Mouse (Mus musculus): ENCODE results near the gene Hacd4. TPM values are rescaled to one million over a fixed set of nuclear protein-coding genes. Genes with fewer than 3 reads are reported as not detected.

Gene Hacd4
- polyA plus RNA-seq (2014; fragmentation: Nextera tagmentation; extraction: Ambion mirVana), result 15.5 and 16.1 TPM in 2 replicates

DNA sequence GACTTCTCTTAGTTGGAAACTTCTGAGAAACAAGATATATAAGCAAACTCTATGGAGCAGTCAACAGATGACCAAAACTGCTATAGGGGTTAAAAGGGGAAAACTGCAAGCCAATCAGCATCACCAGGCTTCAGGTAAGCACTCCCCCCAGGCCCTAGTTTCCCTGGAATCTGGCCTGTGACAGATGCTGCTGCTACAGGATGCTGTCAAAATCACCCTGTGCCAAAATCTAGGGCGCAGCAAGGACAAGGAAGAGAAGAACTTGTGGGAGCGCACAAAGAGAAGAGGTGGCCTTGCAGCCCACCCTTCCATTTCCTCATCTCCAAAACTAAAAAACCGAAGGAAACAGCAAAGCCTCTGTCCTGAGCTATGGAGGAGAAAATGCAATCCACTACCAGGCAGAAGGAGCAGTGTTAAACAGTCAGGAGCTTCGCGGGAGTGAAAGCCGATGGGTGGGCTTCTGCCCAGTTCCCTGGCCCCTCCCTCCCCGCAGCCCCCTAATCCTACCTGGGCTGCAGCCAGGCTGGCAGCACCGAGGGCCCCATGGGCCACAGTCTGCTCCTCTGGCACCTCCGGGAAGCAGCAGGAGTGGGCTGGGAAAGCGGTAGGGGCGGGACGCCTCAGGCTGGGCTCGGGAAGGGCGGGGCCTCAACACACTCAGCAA lies at the start of gene Hacd4:
Gene Hacd4, minus strand, starts transcription at position 603 of the 664 bp plus-strand sequence.
- H3K4me1 ChIP-seq (ENCODE audit: control insufficient read depth, insufficient read depth, low read length), result peaks cover 7% of the 10 kb centered on the region; the same call in 1 of the 2 replicates
- H3K9ac ChIP-seq (replicated peaks; ENCODE audit: low read depth, low read length), result peak within 1 kb of the TSS; percentile 47; the same call in 1 of the 2 replicates
- 1% methylated on average over 14 of the region's 14 CpGs for WGBS
- no peaks in the 10 kb centered on the region for H3K27me3 ChIP-seq (ENCODE audit: control insufficient read depth, insufficient read depth, low read length)
- H3K4me2 ChIP-seq (replicated peaks; ENCODE audit: low read depth, low read length), result peak within 1 kb of the TSS; percentile 65
- peak within 1 kb of the TSS; percentile 17; the same call in 1 of the 2 replicates for H3K27ac ChIP-seq (ENCODE audit: low read length)
- no peaks in the 10 kb centered on the region for H3K36me3 ChIP-seq (ENCODE audit: control insufficient read depth, insufficient read depth, low read length)
- no peaks in the 10 kb centered on the region for H3K9me3 ChIP-seq (ENCODE audit: control insufficient read depth, low read depth, low read length)
- peak within 1 kb of the TSS; percentile 35 for H3K4me3 ChIP-seq (ENCODE audit: low read depth, low read length)
- peak; percentile 91 for ATAC-seq (ENCODE audit: insufficient number of reproducible peaks, insufficient read depth, low FRiP score, low read depth)

DNA sequence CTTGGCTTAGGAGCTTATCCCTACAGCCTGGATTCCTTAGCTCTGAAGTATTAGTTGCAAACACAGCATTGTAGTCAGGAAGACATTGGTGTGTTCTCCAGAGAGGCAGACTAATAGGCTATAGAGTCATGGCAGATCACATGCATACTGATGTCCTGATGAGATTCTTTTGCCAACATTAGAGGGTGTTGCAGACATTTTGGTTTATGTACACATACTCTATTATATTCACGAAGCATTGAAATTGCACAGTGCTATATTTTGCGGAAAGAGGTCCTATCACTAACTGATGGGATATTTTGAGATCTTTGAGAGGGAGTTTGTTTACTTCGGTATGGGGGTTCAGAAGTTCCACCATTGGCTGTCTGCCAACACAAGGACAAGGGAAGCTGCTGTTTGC lies 49.4 kb upstream of the Hacd4 start:
- Histone ChIP-seq H3K4me2 (replicated peaks; ENCODE audit: low read depth, low read length) (no peak overlapping the region), H3K36me3 (ENCODE audit: control insufficient read depth, insufficient read depth, low read length) (no peaks in the 10 kb centered on the region), H3K9ac (replicated peaks; ENCODE audit: low read depth, low read length) (no peak overlapping the region), H3K9me3 (ENCODE audit: control insufficient read depth, low read depth, low read length) (no peaks in the 10 kb centered on the region), H3K4me3 (ENCODE audit: low read depth, low read length) (no peak overlapping the region), H3K4me1 (ENCODE audit: control insufficient read depth, insufficient read depth, low read length) (no peaks in the 10 kb centered on the region), H3K27me3 (ENCODE audit: control insufficient read depth, insufficient read depth, low read length) (no peaks in the 10 kb centered on the region), H3K27ac (ENCODE audit: low read length) (no peak overlapping the region)
- no peak for ATAC-seq (ENCODE audit: insufficient number of reproducible peaks, insufficient read depth, low FRiP score, low read depth)
- WGBS, result 68% methylated on average over 3 of the region's 3 CpGs

DNA sequence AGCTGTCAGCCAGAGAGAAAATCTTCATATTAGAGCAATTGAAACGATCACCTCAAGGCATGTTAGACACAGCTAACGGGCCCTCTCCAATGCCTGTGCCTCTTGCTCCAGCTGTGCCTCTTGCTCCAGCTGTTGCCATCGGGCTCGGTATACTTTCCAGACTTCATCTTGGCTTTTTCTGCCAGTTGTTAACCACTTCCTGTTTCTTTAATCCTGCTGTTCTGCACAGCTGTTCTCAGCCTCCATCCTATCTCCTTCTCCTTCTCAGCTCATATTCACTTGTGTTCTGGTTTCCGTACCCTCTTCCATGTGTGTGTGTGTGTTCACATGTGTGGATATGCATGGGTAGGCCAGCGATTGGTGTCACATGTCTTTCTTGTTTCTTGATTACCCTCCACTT lies 41.4 kb upstream of the Hacd4 start:
- Histone ChIP-seq H3K9ac (replicated peaks; ENCODE audit: low read depth, low read length) (no peak overlapping the region), H3K27ac (ENCODE audit: low read length) (peak overlapping the region; percentile 49; the same call in 1 of the 2 replicates), H3K4me3 (ENCODE audit: low read depth, low read length) (no peak overlapping the region), H3K9me3 (ENCODE audit: control insufficient read depth, low read depth, low read length) (no peaks in the 10 kb centered on the region), H3K36me3 (ENCODE audit: control insufficient read depth, insufficient read depth, low read length) (no peaks in the 10 kb centered on the region), H3K27me3 (ENCODE audit: control insufficient read depth, insufficient read depth, low read length) (no peaks in the 10 kb centered on the region), H3K4me2 (replicated peaks; ENCODE audit: low read depth, low read length) (no peak overlapping the region), H3K4me1 (ENCODE audit: control insufficient read depth, insufficient read depth, low read length) (peaks cover 5% of the 10 kb centered on the region)
- ATAC-seq (ENCODE audit: insufficient number of reproducible peaks, insufficient read depth, low FRiP score, low read depth), result 0 out of 2 replicates have a peak, but pooled peaks have one; percentile 18
- 61% methylated on average over 6 of the region's 6 CpGs for WGBS

DNA sequence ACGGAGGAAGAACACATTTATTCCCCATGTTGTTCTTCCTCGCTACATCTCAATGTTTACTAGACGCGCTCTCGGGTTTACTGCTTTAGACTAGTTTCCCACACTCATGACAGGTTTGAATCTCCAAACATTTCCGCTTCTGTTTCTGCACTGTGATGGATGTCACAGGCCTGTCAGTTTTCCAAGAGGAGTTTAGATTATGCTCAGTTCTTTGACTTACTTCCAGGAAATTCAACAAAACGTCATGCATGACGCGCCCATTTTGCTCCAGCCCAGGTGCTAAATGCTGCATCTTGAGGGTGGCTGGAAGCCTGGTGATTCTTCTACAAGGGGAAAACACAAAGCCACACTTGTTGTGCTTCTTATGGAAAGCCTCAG lies 40.1 kb upstream of the Hacd4 start:
- ATAC-seq (ENCODE audit: insufficient number of reproducible peaks, insufficient read depth, low FRiP score, low read depth), result no peak

DNA sequence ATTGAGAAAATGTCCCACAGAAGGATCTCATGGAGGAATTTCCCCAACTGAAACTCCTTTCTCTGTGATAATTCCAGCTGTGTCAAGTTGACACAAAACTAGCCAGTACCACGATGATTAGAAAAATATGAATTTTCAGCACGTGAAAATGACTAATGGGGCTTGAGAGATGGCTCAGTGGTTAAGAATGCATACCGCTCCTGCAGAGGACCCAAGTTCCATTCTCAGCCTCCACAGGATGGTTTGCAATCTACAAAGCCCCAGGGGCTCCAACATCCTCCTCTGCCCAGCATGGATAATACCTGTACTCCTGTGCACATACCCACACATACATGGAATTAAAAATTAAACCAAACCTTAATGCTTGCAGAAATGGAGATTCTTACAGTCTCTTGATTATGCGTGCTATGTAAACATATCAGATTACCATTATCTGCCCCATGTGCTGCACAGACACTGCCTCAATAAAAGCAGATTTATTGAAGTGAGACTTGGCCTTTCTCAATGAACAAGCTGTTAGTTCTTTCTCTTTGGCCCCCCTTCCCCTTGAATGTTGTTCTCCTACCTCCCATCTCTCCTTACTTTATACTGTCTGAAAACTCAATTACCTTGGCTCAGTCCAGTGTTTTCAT lies 39.6 kb upstream of the Hacd4 start:
- ATAC-seq (ENCODE audit: insufficient number of reproducible peaks, insufficient read depth, low FRiP score, low read depth), result no peak
- Histone ChIP-seq H3K9me3 (ENCODE audit: control insufficient read depth, low read depth, low read length) (no peaks in the 10 kb centered on the region), H3K27ac (ENCODE audit: low read length) (no peak overlapping the region; the same call in 1 of the 2 replicates), H3K9ac (replicated peaks; ENCODE audit: low read depth, low read length) (no peak overlapping the region), H3K4me3 (ENCODE audit: low read depth, low read length) (no peak overlapping the region), H3K36me3 (ENCODE audit: control insufficient read depth, insufficient read depth, low read length) (no peaks in the 10 kb centered on the region), H3K27me3 (ENCODE audit: control insufficient read depth, insufficient read depth, low read length) (no peaks in the 10 kb centered on the region), H3K4me1 (ENCODE audit: control insufficient read depth, insufficient read depth, low read length) (peaks cover 5% of the 10 kb centered on the region), H3K4me2 (replicated peaks; ENCODE audit: low read depth, low read length) (no peak overlapping the region)
- WGBS, result 59% methylated on average over 4 of the region's 4 CpGs

More for the DNA sequence above, 40.1 kb upstream of the Hacd4 start:
- peaks cover 5% of the 10 kb centered on the region for H3K4me1 ChIP-seq (ENCODE audit: control insufficient read depth, insufficient read depth, low read length)
- WGBS, result 48% methylated on average over 9 of the region's 9 CpGs
- H3K4me3 ChIP-seq (ENCODE audit: low read depth, low read length), result no peak overlapping the region
- H3K9me3 ChIP-seq (ENCODE audit: control insufficient read depth, low read depth, low read length), result no peaks in the 10 kb centered on the region
- no peak overlapping the region for H3K9ac ChIP-seq (replicated peaks; ENCODE audit: low read depth, low read length)
- H3K27me3 ChIP-seq (ENCODE audit: control insufficient read depth, insufficient read depth, low read length), result no peaks in the 10 kb centered on the region
- no peak overlapping the region for H3K4me2 ChIP-seq (replicated peaks; ENCODE audit: low read depth, low read length)
- H3K36me3 ChIP-seq (ENCODE audit: control insufficient read depth, insufficient read depth, low read length), result no peaks in the 10 kb centered on the region
- no peak overlapping the region; the same call in 1 of the 2 replicates for H3K27ac ChIP-seq (ENCODE audit: low read length)

DNA sequence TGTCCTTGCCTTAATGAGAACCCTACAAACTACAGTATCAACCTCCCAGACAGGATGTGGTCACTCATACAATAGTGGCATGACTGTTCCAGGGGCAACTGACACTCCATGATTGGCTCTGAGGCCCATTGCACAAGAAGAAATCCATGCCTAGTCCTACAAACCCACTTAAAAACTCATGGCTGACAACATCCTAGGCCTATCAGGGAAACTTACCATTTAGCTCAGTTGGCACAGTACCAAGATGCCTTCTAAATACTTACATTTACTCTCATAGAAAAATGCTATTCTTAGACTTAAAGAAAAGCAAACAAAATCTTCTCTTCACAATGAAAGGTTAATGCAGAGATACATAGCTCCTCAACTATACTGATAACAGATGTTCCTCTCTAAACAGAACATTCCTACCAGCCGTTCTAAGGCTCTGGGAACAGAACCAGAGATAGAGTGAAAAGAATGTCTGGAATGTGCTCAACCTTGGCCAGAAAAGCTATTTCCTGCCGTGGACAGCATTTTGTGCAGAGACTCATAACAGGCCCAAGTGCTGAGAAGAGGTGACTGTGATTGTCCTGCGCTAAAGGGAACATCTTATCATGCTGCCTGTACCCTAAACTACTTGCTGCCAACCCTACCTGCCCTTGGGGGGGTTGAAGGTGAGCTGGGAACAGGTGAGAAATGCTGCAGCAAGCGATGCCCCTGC lies 37.9 kb upstream of the Hacd4 start:
- peak overlapping the region; percentile 35; the same call in 1 of the 2 replicates for H3K27ac ChIP-seq (ENCODE audit: low read length)

DNA sequence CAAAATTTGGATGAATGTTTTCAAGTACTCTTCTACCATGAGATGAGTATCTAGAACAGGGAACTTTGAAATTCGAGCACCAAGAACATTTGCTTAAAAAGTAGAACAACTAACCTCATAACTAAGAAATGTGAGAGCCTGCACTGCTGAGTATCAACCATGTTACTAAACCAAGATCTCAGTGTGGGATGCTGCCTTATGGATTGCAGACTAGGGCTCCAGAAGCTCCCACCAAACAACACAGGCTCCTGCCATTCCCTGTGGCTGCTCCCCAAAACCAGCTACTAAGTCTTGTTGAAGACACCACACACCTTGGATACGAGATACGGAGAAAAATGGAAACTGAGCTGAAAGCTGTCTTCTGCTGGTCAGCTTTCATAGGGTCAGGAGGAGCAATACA lies 37.4 kb upstream of the Hacd4 start:
- no peaks in the 10 kb centered on the region for H3K9me3 ChIP-seq (ENCODE audit: control insufficient read depth, low read depth, low read length)
- ATAC-seq (ENCODE audit: insufficient number of reproducible peaks, insufficient read depth, low FRiP score, low read depth), result no peak
- H3K4me1 ChIP-seq (ENCODE audit: control insufficient read depth, insufficient read depth, low read length), result peaks cover 9% of the 10 kb centered on the region
- no peak overlapping the region for H3K9ac ChIP-seq (replicated peaks; ENCODE audit: low read depth, low read length)
- no peaks in the 10 kb centered on the region for H3K27me3 ChIP-seq (ENCODE audit: control insufficient read depth, insufficient read depth, low read length)
- no peaks in the 10 kb centered on the region for H3K36me3 ChIP-seq (ENCODE audit: control insufficient read depth, insufficient read depth, low read length)
- no peak overlapping the region for H3K4me2 ChIP-seq (replicated peaks; ENCODE audit: low read depth, low read length)
- 95% methylated on average over 3 of the region's 3 CpGs for WGBS
- no peak overlapping the region for H3K4me3 ChIP-seq (ENCODE audit: low read depth, low read length)
- peak overlapping the region; percentile 35; the same call in 1 of the 2 replicates for H3K27ac ChIP-seq (ENCODE audit: low read length)

More for the DNA sequence above, 37.9 kb upstream of the Hacd4 start:
- Histone ChIP-seq H3K4me1 (ENCODE audit: control insufficient read depth, insufficient read depth, low read length) (peaks cover 9% of the 10 kb centered on the region), H3K27me3 (ENCODE audit: control insufficient read depth, insufficient read depth, low read length) (no peaks in the 10 kb centered on the region), H3K9ac (replicated peaks; ENCODE audit: low read depth, low read length) (no peak overlapping the region), H3K4me2 (replicated peaks; ENCODE audit: low read depth, low read length) (no peak overlapping the region), H3K36me3 (ENCODE audit: control insufficient read depth, insufficient read depth, low read length) (no peaks in the 10 kb centered on the region), H3K9me3 (ENCODE audit: control insufficient read depth, low read depth, low read length) (no peaks in the 10 kb centered on the region), H3K4me3 (ENCODE audit: low read depth, low read length) (no peak overlapping the region)
- ATAC-seq (ENCODE audit: insufficient number of reproducible peaks, insufficient read depth, low FRiP score, low read depth), result peak; percentile 46; the same call in 1 of the 2 replicates
- 41% methylated on average over 4 of the region's 4 CpGs for WGBS

DNA sequence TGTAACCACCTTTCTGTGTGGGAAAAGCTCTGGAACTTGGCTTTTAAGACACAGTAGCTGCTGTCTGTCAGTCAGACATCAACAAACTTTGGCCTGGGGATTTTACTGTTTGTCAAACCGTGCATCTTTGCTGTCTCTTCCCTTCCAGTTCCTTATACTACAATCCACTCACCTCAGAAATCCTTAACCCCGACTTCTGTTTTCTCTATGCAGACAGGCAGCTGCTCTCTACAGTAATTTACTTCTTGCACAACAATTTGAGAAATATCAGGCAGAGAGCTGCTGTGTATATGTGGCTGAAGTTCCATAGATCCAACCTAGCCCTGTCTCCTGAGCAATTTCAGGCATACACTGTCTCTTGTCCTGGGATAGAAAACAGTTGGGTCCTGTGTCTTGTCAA lies 32.8 kb upstream of the Hacd4 start:
- no peaks in the 10 kb centered on the region for H3K27me3 ChIP-seq (ENCODE audit: control insufficient read depth, insufficient read depth, low read length)
- H3K4me3 ChIP-seq (ENCODE audit: low read depth, low read length), result no peak overlapping the region
- H3K4me2 ChIP-seq (replicated peaks; ENCODE audit: low read depth, low read length), result no peak overlapping the region
- WGBS, result 41% methylated on average over 2 of the region's 2 CpGs
- no peak overlapping the region for H3K9ac ChIP-seq (replicated peaks; ENCODE audit: low read depth, low read length)
- H3K4me1 ChIP-seq (ENCODE audit: control insufficient read depth, insufficient read depth, low read length), result 0 out of 2 replicates have a peak, but pooled peaks cover 4% of the 10 kb centered on the region
- no peak for ATAC-seq (ENCODE audit: insufficient number of reproducible peaks, insufficient read depth, low FRiP score, low read depth)
- H3K27ac ChIP-seq (ENCODE audit: low read length), result no peak overlapping the region
- H3K36me3 ChIP-seq (ENCODE audit: control insufficient read depth, insufficient read depth, low read length), result no peaks in the 10 kb centered on the region
- no peaks in the 10 kb centered on the region for H3K9me3 ChIP-seq (ENCODE audit: control insufficient read depth, low read depth, low read length)

Data from stomach, embryonic 14.5 days (tissue).